Mouse (Mus musculus) c-Kit-positive CD71-positive TER-119-negative erythroid progenitor cells, embryonic 14.5 days (primary cell): ENCODE data around the gene Gm10642.

ENCODE experiments used
- DNase-seq: peaks from one replicate; pipeline ENCODE4 v3.0.0-alpha.2; 2013; ENCODE audit warnings: low read depth

Gm10642 gene

DNA sequence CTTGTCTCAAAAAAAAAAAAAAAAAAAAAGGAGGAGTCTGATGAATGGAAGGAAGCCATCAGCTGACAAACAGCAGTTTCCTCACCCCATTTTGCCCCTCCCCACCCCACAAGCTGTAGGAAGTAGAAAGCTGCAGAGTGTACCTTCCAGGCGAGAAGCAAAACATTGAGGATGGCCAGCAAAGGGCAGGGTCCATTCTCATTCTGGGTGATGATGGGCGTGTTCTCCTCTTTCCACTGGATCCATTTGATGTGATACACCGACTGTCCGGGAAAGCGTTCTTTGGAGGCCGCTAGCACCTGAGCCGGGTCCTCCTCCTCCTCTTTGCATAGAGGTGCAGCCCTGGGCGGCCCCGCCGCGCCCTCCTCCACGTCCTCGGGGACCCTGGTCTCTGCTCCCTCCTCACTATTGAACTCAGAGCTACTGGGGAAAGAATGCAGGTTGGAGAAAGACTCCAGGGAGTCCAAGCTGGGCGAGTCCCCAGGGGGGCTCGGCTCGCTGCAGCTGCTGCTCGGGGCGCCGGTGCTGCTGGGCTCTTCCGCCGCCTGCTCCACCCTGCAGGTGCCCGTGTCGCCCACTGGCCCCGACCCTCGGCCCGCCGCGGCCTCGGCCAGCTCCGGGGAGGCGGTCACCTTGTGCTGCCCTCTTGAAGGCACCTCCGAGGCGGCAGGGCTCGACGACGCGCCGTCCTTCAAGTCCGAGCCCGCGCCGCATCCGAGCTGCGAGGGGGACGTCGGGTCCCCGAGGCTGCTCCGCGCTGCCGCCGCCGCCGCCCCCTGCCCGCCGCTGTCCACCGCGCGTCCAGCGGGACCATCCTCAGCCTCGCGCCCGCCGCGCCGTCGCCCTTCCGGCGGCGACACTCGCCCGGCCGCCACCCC, at the start of gene Gm10642:
TSS of gene Gm10642 (plus strand) at position 122 of the 878 bp plus-strand sequence.
- no peak for DNase-seq

GRCm38 (mm10) chr9:70611026-70611673, 44.9 kb upstream of the Gm10642 start:
- no peak for DNase-seq

GRCm38 (mm10) chr9:70629711-70630110, 26.3 kb upstream of the Gm10642 start:
- DNase-seq: no peak

DNA sequence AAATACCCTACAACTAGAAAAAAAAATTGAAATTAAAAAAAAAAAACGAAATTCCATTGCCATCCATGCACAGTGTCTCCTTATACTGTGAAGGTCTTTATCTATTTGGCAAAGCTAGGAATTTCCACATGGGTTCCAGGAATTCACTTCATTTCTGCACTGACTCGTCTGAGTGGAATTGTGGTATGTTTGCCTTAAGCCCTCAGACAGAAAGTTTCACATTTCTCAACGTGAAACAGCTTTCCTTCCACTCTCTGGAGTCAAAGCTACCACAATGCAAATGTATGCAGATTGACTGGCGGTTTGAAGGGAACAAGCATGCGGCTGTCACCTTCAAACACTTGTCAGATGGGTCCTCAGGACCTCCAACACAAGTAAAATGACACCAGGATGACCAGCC, 24.4 kb upstream of the Gm10642 start:
- no peak for DNase-seq

DNA sequence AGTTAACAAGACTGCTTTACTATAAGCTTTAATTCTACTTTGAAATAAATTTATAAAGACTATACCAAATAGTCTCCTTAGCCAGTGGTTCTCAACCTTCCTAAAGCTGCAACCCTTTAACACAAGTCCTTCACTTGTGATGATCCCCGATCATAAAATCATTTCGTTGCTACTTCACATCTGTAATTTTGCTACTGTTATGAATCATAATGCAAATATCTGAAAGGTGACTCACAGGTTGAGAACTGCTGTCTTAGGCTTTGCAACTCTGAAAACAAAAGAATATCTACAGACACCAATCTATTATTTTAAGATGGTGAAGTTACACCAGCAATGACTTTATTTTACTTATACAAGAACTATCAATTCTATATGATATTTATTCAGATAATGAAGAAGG, 19.3 kb upstream of the Gm10642 start:
- DNase-seq: no peak

GRCm38 (mm10) chr9:70650260-70650659, 5.8 kb upstream of the Gm10642 start:
- no peak for DNase-seq

- DNase-seq: no peak
Measured at GRCm38 (mm10) chr9:70650994-70651393, 5.1 kb upstream of the Gm10642 start.

DNA sequence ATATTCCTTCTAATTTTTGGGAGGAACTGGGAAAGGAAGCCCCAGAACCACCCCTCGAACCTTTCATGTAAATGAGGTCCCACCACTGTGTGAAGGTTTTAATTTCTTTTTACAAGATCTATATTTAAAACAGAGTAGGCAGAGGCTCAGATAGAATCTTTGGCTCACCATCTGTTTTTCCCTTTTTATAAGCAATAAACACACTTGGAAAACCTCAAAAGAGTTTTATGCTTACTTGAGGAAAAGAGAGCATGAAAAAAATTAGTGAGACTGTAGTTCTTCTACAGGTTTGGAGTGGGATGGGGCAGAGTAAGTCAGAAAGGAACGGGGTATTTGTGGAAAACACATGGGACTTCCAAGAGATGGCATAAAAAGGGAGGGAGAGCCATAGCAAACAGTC, 3.8 kb upstream of the Gm10642 start:
- no peak for DNase-seq

- no peak for DNase-seq
Measured at GRCm38 (mm10) chr9:70653875-70654274, 2.2 kb upstream of the Gm10642 start.

- DNase-seq: no peak
Measured at GRCm38 (mm10) chr9:70654496-70654895, 1.6 kb upstream of the Gm10642 start.

GRCm38 (mm10) chr9:70655764-70656129, 304 bp upstream of the Gm10642 start:
- no peak for DNase-seq

- DNase-seq: peak; percentile 96
Measured at GRCm38 (mm10) chr9:70657013-70657967, 1.2 kb downstream of the Gm10642 start, which contains the start of gene Mindy2. Gene Mindy2, minus strand, starts transcription at chr9:70657174.

- no peak for DNase-seq
Measured at GRCm38 (mm10) chr9:70658266-70658665, 2.2 kb downstream of the Gm10642 start.

DNA sequence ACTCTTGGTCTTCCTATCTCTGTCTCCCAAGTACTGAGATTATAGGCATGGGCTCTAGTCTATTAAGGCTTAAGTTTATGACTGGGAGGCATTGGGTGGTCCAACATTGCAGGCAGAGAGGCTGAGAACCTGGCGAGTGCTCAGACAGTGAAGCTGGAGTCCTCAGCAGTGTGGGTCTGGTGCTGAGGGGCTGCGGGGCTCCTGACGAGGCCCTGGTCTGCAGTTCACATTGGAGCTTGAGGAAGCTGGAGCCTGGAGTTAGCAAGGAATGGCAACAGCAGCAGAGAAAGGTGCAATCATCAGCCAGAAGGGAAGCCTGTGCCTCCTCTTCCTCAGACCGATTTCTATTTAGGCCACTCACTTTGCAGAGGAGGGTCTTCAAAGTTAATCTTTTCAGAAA, 8.8 kb downstream of the Gm10642 start:
- DNase-seq: no peak

GRCm38 (mm10) chr9:70665372-70666145, 9.5 kb downstream of the Gm10642 start:
- DNase-seq: no peak

- no peak for DNase-seq
Measured at GRCm38 (mm10) chr9:70666811-70667210, 10.8 kb downstream of the Gm10642 start.

- no peak for DNase-seq
Measured at GRCm38 (mm10) chr9:70668048-70668447, 12.0 kb downstream of the Gm10642 start.

DNA sequence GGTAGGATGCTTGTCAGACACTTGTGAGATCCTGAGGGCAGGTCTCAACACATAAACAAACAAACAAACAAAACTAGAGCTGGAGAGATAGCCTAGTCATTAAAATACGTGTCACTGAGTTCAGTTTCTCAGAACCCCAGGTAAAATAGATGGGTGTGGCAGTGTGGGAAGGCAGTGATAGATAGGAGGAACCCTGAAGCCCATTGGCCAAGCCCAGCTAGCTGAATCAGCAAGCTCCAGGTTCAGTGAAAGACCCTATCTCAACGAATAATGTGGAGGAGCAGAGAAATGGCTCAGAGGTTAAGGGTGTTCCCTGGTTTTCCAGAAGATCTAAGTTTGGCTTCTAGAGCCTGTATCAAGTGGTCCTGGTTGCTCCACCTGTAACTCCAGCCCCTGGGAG, 13.1 kb downstream of the Gm10642 start:
- peak; percentile 87 for DNase-seq

GRCm38 (mm10) chr9:70670381-70670780, 14.3 kb downstream of the Gm10642 start:
- DNase-seq: no peak

DNA sequence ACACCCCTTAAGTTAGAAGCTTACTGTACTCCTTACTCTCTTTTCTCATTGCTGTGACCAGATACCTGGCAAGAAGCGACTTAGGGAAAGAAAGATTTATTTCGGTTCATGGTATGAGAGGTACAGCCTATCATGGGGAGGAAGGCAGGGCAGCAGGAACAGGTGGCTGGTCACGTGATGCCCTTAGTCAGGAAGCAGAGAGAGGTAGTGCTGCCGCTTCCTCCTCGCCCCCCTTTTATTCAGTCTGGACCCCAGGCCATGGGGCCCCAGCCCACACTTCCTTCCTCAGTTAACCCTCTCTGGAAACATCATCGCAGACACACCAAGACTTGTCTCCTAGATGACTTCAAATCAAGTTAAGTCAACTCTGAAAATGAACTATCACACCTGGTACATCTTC, 15.2 kb downstream of the Gm10642 start:
- no peak for DNase-seq

GRCm38 (mm10) chr9:70671772-70672579, 15.9 kb downstream of the Gm10642 start:
- no peak for DNase-seq
